Mouse (Mus musculus) embryonic fibroblast, embryonic 13.5 days (primary cell): ENCODE data around the gene Maz. TPM values are rescaled to one million over a fixed set of nuclear protein-coding genes. Genes with fewer than 3 reads are reported as not detected.

Experiments used
- H3K27ac ChIP-seq: 2 replicates; pipeline ENCODE4 v1.5.1; 2012; ENCODE audit warnings: low read length, control low read depth, inconsistent platforms; ENCODE audit not compliant: insufficient read depth
- H3K4me1 ChIP-seq: 2 replicates; pipeline ENCODE4 v1.6.1; 2011; ENCODE audit warnings: low read length; ENCODE audit not compliant: control insufficient read depth, insufficient read depth
- H3K4me3 ChIP-seq: 2 replicates; pipeline ENCODE4 v1.5.1; 2011; ENCODE audit warnings: mild to moderate bottlenecking, control low read depth, low read length; ENCODE audit not compliant: insufficient read depth
- CTCF ChIP-seq: IDR thresholded peaks from 2 replicates; pipeline ENCODE4 v1.5.1; 2011; ENCODE audit warnings: mild to moderate bottlenecking, control low read depth, low read length, moderate library complexity, borderline replicate concordance; ENCODE audit not compliant: insufficient read depth
- POLR2A ChIP-seq: IDR thresholded peaks from 2 replicates; pipeline ENCODE4 v1.6.1; 2011; ENCODE audit warnings: low read depth, mild to moderate bottlenecking, control low read depth, low read length, moderate library complexity
- polyA plus RNA-seq: library from polyadenylated mRNA; stranded (reverse); fragments of >200 nt; gene quantifications from 2 replicates; pipeline ENCODE4 v1.2.4, GENCODE M21; 2011; ENCODE audit warnings: low read depth; ENCODE audit not compliant: missing spikeins, insufficient read length

The Maz gene
- polyA plus RNA-seq, 1 experiment = 127 TPM

DNA sequence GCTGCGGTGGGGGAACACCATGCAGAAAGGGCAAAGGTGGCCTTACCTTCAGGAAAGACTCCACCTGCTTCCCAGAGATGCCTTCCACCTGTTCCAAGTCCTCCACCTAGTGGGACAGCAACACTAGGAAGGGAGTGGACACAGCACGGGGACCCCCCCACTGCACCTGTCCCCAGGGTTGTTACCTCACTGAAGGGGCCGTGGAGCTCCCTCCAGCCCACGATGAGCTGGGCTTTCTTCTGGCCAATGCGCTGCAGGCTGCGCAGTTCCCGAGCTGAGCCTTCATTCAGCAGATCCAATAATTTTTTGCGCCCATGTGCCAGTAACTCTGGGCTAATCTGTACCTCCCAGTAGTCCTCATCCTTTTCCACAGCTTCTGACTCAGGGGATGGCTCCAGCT is 1.0 kb upstream of the Maz start:
- no peak for TF ChIP-seq POLR2A
- no peak for TF ChIP-seq CTCF
- peak overlapping the region; percentile 84 for H3K27ac ChIP-seq
- H3K4me3 ChIP-seq = peak overlapping the region; percentile 25
- H3K4me1 ChIP-seq = peaks cover 4% of the 10 kb centered on the region; the same call in 1 of the 2 replicates

- no peak for TF ChIP-seq POLR2A
Measured at GRCm38 (mm10) chr7:127026616-127026983, 237 bp downstream of the Maz start.

DNA sequence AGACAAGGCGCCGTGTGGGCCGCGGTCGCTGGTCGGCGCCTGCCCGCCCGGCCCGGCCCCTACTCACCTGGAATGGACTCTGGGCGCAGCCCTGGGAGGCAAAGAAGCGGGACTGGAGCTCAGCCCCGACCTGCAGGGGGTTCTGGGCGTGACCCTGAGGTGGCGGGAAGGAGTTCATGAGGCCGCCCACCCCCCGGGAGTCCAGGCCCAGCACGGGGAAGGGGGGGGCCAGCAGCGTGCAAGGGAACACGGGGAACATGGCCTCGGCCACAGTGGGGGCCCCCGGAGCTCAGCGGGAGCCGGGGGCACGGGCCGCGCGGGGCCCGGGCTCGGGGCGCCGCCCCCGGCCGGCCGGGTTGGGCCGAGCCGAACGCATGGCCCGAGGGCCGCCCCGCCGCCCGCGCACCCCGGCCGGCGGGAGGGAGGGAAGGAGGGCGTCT is 656 bp downstream of the Maz start:
- Histone ChIP-seq H3K4me1 (peaks cover 8% of the 10 kb centered on the region), H3K4me3 (peak overlapping the region; percentile 73), H3K27ac (peak overlapping the region; percentile 94)
- TF ChIP-seq CTCF = no peak
- TF ChIP-seq POLR2A = 0 out of 2 replicates have a peak, but pooled peaks have one; percentile 46

More at GRCm38 (mm10) chr7:127026616-127026983, 237 bp downstream of the Maz start:
- H3K4me3 ChIP-seq = no peak overlapping the region
- H3K27ac ChIP-seq = no peak overlapping the region
- peaks cover 10% of the 10 kb centered on the region for H3K4me1 ChIP-seq

- TF ChIP-seq CTCF (no peak), POLR2A (no peak)
- peak overlapping the region; percentile 94 for H3K27ac ChIP-seq
- H3K4me1 ChIP-seq = peaks cover 8% of the 10 kb centered on the region
- peak overlapping the region; percentile 73 for H3K4me3 ChIP-seq
Measured at GRCm38 (mm10) chr7:127025556-127026160, 1.2 kb downstream of the Maz start.

GRCm38 (mm10) chr7:127024755-127025555 is 1.9 kb downstream of the Maz start:
- H3K4me3 ChIP-seq = peak overlapping the region; percentile 73
- TF ChIP-seq CTCF = peak; percentile 82; the same call in 1 of the 2 replicates
- TF ChIP-seq POLR2A = peak; percentile 81
- H3K4me1 ChIP-seq = peaks cover 8% of the 10 kb centered on the region

GRCm38 (mm10) chr7:127023896-127024690 is 2.7 kb downstream of the Maz start:
- TF ChIP-seq POLR2A (no peak), CTCF (no peak)
- Histone ChIP-seq H3K4me1 (peaks cover 8% of the 10 kb centered on the region), H3K27ac (peak overlapping the region; percentile 6; the same call in 1 of the 2 replicates), H3K4me3 (peak overlapping the region; percentile 73)

More at GRCm38 (mm10) chr7:127024755-127025555, 1.9 kb downstream of the Maz start:
- H3K27ac ChIP-seq = peak overlapping the region; percentile 94

DNA sequence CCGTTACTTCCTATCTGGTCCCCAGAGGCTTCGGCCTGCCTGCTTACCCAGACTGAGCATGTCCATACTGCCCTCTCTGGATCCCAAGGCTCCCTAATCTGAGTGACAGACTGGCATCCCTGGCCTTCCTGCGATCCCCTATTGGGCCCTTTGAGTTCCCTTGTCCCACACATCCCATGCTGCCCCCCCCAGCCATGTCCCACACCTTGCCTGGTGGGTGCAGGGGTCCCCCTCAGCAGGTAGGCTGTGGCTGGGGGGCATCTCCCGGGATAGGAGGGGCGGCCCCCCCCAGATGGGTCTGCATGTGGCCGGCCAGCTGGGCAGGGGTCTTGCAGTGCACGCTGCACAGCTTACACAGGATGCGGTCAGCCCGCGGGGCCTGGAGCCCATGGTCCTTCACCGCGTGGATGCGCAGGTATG is 3.6 kb downstream of the Maz start:
- no peak overlapping the region for H3K27ac ChIP-seq
- H3K4me3 ChIP-seq = peak overlapping the region; percentile 7; the same call in 1 of the 2 replicates
- H3K4me1 ChIP-seq = peaks cover 8% of the 10 kb centered on the region
- TF ChIP-seq CTCF (no peak), POLR2A (0 out of 2 replicates have a peak, but pooled peaks have one; percentile 18)

GRCm38 (mm10) chr7:127022528-127023271 is 4.1 kb downstream of the Maz start:
- no peak overlapping the region for H3K4me3 ChIP-seq
- no peak for TF ChIP-seq CTCF
- no peak for TF ChIP-seq POLR2A
- H3K27ac ChIP-seq = no peak overlapping the region
- peaks cover 8% of the 10 kb centered on the region; the same call in 1 of the 2 replicates for H3K4me1 ChIP-seq
